Mouse (Mus musculus): ENCODE measurements around the gene Btn2a2.

Btn2a2 gene

GRCm38 (mm10) chr13:23519416-23519815 is 30.8 kb upstream of the Btn2a2 start:
- DNase-seq, result peak; percentile 64 to 81

- peak; percentile 66 to 84 for DNase-seq
Observed at GRCm38 (mm10) chr13:23518885-23519284, 30.2 kb upstream of the Btn2a2 start.

GRCm38 (mm10) chr13:23518295-23518603 is 29.6 kb upstream of the Btn2a2 start:
- DNase-seq, result no peak

GRCm38 (mm10) chr13:23517603-23518294 is 29.1 kb upstream of the Btn2a2 start:
- peak; percentile 75 to 90 for DNase-seq

GRCm38 (mm10) chr13:23516822-23517602 is 28.4 kb upstream of the Btn2a2 start:
- DNase-seq, result peak; percentile 58 to 87

GRCm38 (mm10) chr13:23515826-23516620 is 27.4 kb upstream of the Btn2a2 start:
- no peak for DNase-seq

DNA sequence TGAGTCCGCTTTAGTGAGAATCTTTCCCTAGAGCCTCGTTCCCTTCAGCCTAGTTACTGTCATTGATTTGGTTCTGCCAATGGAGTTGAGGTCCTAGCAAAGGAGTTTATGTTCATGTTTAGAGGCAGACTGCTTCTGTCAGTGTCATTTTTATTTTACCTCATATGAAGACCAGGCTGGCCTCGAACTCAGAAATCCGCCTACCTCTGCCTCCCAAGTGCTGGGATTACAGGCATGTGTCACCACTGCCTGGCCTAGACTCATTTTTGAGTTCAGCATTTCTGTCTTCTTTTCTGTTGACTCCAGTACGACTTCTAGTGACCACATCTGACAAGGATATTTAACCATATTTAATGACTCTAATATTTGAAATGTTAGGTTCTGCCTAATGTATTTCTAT is 26.6 kb upstream of the Btn2a2 start:
- no peak for DNase-seq

- DNase-seq, result no peak
Observed at GRCm38 (mm10) chr13:23513517-23513916, 24.9 kb upstream of the Btn2a2 start.

DNA sequence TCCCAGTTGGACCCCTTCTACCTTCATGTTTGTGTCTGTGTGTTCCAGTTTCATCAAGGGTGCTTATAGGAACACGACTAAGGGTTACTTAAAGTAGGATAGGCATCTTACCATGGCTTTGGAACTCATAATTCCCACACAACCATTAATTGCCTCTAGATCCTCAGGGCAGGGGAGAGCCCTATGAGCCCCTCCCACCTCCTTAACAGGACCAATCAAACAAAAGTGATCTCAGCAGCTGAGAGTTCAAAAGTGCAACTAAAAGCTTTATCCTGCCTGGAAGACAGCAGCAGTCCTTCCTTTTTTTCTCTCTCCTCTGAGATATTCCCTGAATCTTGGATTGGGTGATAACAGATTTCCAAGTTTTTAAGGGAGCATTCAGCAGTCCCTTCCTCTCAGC is 21.5 kb upstream of the Btn2a2 start:
- no peak for DNase-seq

DNA sequence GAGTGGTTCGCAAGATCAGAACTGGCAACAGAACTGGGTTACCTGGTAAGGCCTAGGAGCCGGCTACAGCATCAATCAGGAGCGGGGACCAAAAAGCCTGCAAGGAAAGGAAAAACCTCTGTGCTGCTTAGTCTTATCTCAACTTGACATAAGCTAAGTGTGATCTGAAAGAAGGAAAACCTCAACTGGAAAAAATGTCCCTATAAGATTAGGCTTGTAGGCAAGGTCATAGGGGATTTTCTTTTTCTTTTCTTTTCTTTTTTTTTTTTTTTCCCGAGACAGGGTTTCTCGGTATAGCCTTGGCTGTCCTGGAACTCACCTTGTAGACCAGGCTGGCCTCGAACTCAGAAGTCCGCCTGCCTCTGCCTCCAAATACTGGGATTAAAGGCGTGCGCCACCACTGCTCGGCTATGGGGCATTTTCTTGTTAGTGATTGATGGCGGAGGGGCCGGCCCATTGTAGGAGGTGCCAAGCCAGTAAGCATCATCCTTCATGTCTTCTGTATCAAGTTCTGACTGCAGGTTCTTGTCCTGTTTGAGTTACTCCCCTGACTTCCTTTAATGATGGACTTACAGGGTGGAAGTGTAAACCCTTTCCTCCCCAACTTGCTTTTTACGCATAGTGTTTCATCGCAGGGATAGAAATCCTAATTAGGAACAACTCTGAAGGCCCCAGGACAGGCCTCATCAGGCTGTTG is 18.3 kb upstream of the Btn2a2 start:
- no peak for DNase-seq

GRCm38 (mm10) chr13:23506351-23506750 is 17.7 kb upstream of the Btn2a2 start:
- no peak for DNase-seq

GRCm38 (mm10) chr13:23505662-23506345 is 17.1 kb upstream of the Btn2a2 start:
- no peak for DNase-seq

- DNase-seq, result peak in 1 of 2 experiments; percentile 59
Observed at GRCm38 (mm10) chr13:23503797-23504196, 15.1 kb upstream of the Btn2a2 start.

GRCm38 (mm10) chr13:23502916-23503315 is 14.3 kb upstream of the Btn2a2 start:
- no peak for DNase-seq

GRCm38 (mm10) chr13:23502031-23502567 is 13.4 kb upstream of the Btn2a2 start:
- no peak for DNase-seq

DNA sequence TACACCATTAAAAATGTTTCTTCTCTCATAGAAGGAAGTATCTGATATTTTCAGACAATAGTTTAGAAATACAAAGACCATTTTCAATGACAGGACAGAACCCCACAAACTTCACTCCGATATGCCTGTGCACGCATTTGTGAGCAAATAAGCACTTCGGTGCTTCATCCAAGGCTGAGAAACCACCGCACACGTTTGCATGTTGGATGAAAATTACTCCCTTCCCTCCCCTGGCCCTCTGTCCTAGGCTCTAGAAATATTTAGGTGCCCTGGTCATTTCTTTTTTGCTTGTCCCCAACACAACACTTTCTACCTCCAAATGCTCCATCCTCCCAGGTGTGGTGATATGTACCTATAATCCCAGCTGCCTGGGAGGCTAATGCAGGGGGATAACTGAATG is 12.9 kb upstream of the Btn2a2 start:
- no peak for DNase-seq

GRCm38 (mm10) chr13:23500424-23501200 is 12.0 kb upstream of the Btn2a2 start:
- peak in 1 of 2 experiments; percentile 47 for DNase-seq

GRCm38 (mm10) chr13:23499943-23500342 is 11.3 kb upstream of the Btn2a2 start:
- DNase-seq, result no peak

- DNase-seq, result no peak
Observed at GRCm38 (mm10) chr13:23498653-23499052, 10.0 kb upstream of the Btn2a2 start.

- no peak for DNase-seq
Observed at GRCm38 (mm10) chr13:23497656-23498321, 9.1 kb upstream of the Btn2a2 start.

DNA sequence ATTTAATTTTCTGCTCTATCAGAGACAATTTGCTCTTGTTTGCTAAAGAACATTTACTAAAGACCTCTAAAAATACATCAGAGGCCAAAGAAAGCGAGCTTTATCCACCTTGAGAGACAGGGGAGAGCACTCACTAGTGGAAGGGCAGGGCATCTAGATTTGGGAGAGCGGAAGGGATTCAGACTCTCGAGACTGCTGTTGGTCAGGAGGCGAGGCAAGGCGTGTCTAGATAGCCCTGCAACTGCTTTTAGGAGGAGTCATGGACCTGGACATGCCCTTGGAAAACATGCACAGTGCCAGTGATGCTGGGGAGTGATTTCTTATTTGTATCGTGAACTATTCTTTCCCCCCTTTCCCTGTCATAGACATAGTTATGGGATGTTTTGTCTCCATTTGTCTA is 6.9 kb upstream of the Btn2a2 start:
- DNase-seq, result no peak
